Mouse (Mus musculus) layer of hippocampus, adult 2 months (tissue): ENCODE data around the gene Plpp2. TPM values are rescaled to one million over a fixed set of nuclear protein-coding genes. Genes with fewer than 3 reads are reported as not detected.

ENCODE experiments used
- DNase-seq, 2 experiments: peaks; one replicate each; pipeline ENCODE4 v3.0.0; 2022; ENCODE audit warnings: low spot score in 2 of 2
- H3K27ac ChIP-seq: fragments of 200-600 bp; 2 replicates; pipeline ENCODE4 v1.8.1; 2022
- H3K4me3 ChIP-seq: fragments of 200-600 bp; 2 replicates; pipeline ENCODE4 v1.8.1; 2022; ENCODE audit warnings: mild to moderate bottlenecking
- CTCF ChIP-seq: fragments of 200-600 bp; conservative IDR thresholded peaks from 2 replicates; pipeline ENCODE4 v1.8.1; 2022; ENCODE audit warnings: antibody characterized with exemption, mild to moderate bottlenecking, moderate library complexity
- total RNA-seq, 2 experiments: library from RNA; stranded (reverse); gene quantifications; 2 replicates each; pipeline ENCODE4 v1.2.3; 2021

The Plpp2 gene
- total RNA-seq, 2 experiments from 2014 or later, result 4.2 to 4.9 TPM

GRCm38 (mm10) chr10:79559716-79560115 is 26.1 kb upstream of the Plpp2 start:
- TF ChIP-seq CTCF, result no peak
- no peak overlapping the region for H3K4me3 ChIP-seq
- no peak overlapping the region for H3K27ac ChIP-seq
- no peak for DNase-seq

GRCm38 (mm10) chr10:79557496-79557895 is 23.9 kb upstream of the Plpp2 start:
- H3K27ac ChIP-seq, result no peak overlapping the region
- no peak overlapping the region for H3K4me3 ChIP-seq
- DNase-seq, result no peak
- no peak for TF ChIP-seq CTCF

GRCm38 (mm10) chr10:79556951-79557350 is 23.4 kb upstream of the Plpp2 start:
- Histone ChIP-seq H3K4me3 (no peak overlapping the region), H3K27ac (no peak overlapping the region)
- DNase-seq, result no peak
- TF ChIP-seq CTCF, result no peak

GRCm38 (mm10) chr10:79555238-79555724 is 21.7 kb upstream of the Plpp2 start:
- no peak for TF ChIP-seq CTCF

GRCm38 (mm10) chr10:79554330-79555237 is 21.0 kb upstream of the Plpp2 start, which contains the start of gene Mier2:
TSS of gene Mier2 (minus strand) at chr10:79555199.
- TF ChIP-seq CTCF, result no peak
- peak within 1 kb of the TSS; percentile 77 for H3K4me3 ChIP-seq
- H3K27ac ChIP-seq, result peak within 1 kb of the TSS; percentile 95
- DNase-seq, result peak; percentile 84 to 85

More at GRCm38 (mm10) chr10:79555238-79555724, 21.7 kb upstream of the Plpp2 start:
- Histone ChIP-seq H3K27ac (peak overlapping the region; percentile 95), H3K4me3 (peak overlapping the region; percentile 77)
- DNase-seq, result no peak

GRCm38 (mm10) chr10:79553691-79554090 is 20.1 kb upstream of the Plpp2 start:
- DNase-seq, result no peak
- TF ChIP-seq CTCF, result no peak

GRCm38 (mm10) chr10:79553176-79553575 is 19.6 kb upstream of the Plpp2 start:
- Histone ChIP-seq H3K27ac (no peak overlapping the region), H3K4me3 (no peak overlapping the region)
- DNase-seq, result no peak
- TF ChIP-seq CTCF, result no peak

More at GRCm38 (mm10) chr10:79553691-79554090, 20.1 kb upstream of the Plpp2 start:
- no peak overlapping the region for H3K27ac ChIP-seq
- peak overlapping the region; percentile 77 for H3K4me3 ChIP-seq

- Histone ChIP-seq H3K27ac (no peak overlapping the region), H3K4me3 (no peak overlapping the region)
- TF ChIP-seq CTCF, result no peak
- no peak for DNase-seq
Observed at GRCm38 (mm10) chr10:79552531-79552930, 18.9 kb upstream of the Plpp2 start.

- H3K27ac ChIP-seq, result no peak overlapping the region
- no peak overlapping the region for H3K4me3 ChIP-seq
- no peak for TF ChIP-seq CTCF
- DNase-seq, result no peak
Observed at GRCm38 (mm10) chr10:79550366-79550765, 16.8 kb upstream of the Plpp2 start.

GRCm38 (mm10) chr10:79548971-79549723 is 15.6 kb upstream of the Plpp2 start:
- TF ChIP-seq CTCF, result no peak
- DNase-seq, result no peak
- Histone ChIP-seq H3K4me3 (no peak overlapping the region), H3K27ac (no peak overlapping the region)

GRCm38 (mm10) chr10:79548546-79548945 is 14.9 kb upstream of the Plpp2 start:
- no peak overlapping the region for H3K4me3 ChIP-seq
- no peak for DNase-seq
- TF ChIP-seq CTCF, result no peak

GRCm38 (mm10) chr10:79547148-79547675 is 13.6 kb upstream of the Plpp2 start:
- no peak overlapping the region for H3K4me3 ChIP-seq
- TF ChIP-seq CTCF, result no peak
- no peak overlapping the region for H3K27ac ChIP-seq
- DNase-seq, result no peak

More at GRCm38 (mm10) chr10:79548546-79548945, 14.9 kb upstream of the Plpp2 start:
- no peak overlapping the region for H3K27ac ChIP-seq

- Histone ChIP-seq H3K4me3 (no peak overlapping the region), H3K27ac (no peak overlapping the region)
- TF ChIP-seq CTCF, result no peak
- no peak for DNase-seq
Observed at GRCm38 (mm10) chr10:79546483-79546882, 12.9 kb upstream of the Plpp2 start.
